Mouse (Mus musculus): Measurements from ENCODE around the gene Tcf7l2. TPM values are rescaled to one million over a fixed set of nuclear protein-coding genes. Genes with fewer than 3 reads are reported as not detected.

Gene Tcf7l2
- total RNA-seq, 2 experiments from 2014 or later, result 8.1 to 9.0 TPM

- TF ChIP-seq CTCF (IDR thresholded peaks at IDR 0.05), result peak; percentile 15
- H3K27ac ChIP-seq, result no peak overlapping the region
- no peak for DNase-seq (ENCODE audit: extremely low spot score in 1 of 2, low spot score in 2 of 2)
- H3K4me3 ChIP-seq, result no peak overlapping the region
- intact Hi-C loops (cut with DNase I), result no loop called here
Observed at GRCm38 (mm10) chr19:55857328-55857727, 115.7 kb downstream of the Tcf7l2 start.

- intact Hi-C loops (cut with DNase I), result no loop called here
- Histone ChIP-seq H3K27ac (no peak overlapping the region), H3K4me3 (no peak overlapping the region)
- no peak for TF ChIP-seq CTCF (IDR thresholded peaks at IDR 0.05)
- no peak for DNase-seq (ENCODE audit: extremely low spot score in 1 of 2, low spot score in 2 of 2)
Observed at GRCm38 (mm10) chr19:55860009-55860743, 118.6 kb downstream of the Tcf7l2 start.

DNA sequence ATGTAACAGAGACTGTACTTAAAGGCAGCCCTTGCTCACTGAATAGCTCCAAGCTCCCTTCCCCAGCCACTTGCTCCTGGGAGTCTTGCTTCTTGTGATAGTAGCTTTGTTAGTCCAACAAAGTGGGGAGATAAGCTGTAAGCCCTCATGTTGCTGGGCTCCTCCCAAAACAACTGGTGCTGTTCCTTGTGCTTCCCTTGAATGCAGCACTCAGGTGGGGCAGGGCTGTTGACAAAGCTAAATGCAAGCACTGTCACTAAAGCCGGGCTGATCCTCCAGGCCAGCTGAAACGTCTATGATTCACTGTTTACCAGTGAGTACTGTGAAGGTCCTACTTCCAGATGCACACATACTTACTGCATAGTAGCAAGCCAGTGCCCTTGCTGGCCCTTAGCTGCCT is 120.1 kb downstream of the Tcf7l2 start:
- no peak for TF ChIP-seq CTCF (IDR thresholded peaks at IDR 0.05)
- no peak for DNase-seq (ENCODE audit: extremely low spot score in 1 of 2, low spot score in 2 of 2)
- intact Hi-C loops (cut with DNase I), result no loop called here
- no peak overlapping the region for H3K4me3 ChIP-seq
- H3K27ac ChIP-seq, result no peak overlapping the region

DNA sequence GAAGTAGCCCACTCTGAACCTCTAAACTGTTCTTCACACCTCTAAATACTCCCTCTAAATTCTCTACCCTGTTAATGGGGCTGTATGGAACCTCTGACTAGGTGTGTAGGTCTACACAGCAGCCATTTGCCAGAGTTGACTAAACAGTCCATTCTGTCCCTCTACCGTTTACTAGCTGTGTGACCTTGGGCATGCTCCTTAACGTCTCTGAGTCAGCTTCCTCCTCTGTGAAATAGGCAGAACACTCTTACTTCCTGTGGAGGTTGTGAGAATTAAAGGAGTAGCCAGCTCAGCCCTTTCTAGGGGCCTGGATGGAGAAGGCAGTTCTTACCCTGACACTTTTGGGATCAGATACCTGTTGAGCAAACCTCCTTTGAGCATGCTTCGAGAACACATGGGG is 120.9 kb downstream of the Tcf7l2 start:
- Histone ChIP-seq H3K4me3 (no peak overlapping the region), H3K27ac (no peak overlapping the region)

GRCm38 (mm10) chr19:55865049-55865448 is 123.4 kb downstream of the Tcf7l2 start:
- no peak for DNase-seq (ENCODE audit: extremely low spot score in 1 of 2, low spot score in 2 of 2)
- H3K4me3 ChIP-seq, result no peak overlapping the region
- no peak for TF ChIP-seq CTCF (IDR thresholded peaks at IDR 0.05)
- intact Hi-C loops (cut with DNase I), result no loop called here
- H3K27ac ChIP-seq, result no peak overlapping the region

More for the DNA sequence above, 120.9 kb downstream of the Tcf7l2 start:
- no peak for DNase-seq (ENCODE audit: extremely low spot score in 1 of 2, low spot score in 2 of 2)
- intact Hi-C loops (cut with DNase I), result no loop called here
- TF ChIP-seq CTCF (IDR thresholded peaks at IDR 0.05), result no peak

- Histone ChIP-seq H3K27ac (no peak overlapping the region), H3K4me3 (no peak overlapping the region)
- TF ChIP-seq CTCF (IDR thresholded peaks at IDR 0.05), result no peak
- no peak for DNase-seq (ENCODE audit: extremely low spot score in 1 of 2, low spot score in 2 of 2)
- intact Hi-C loops (cut with DNase I), result no loop called here
Observed at GRCm38 (mm10) chr19:55865774-55866578, 124.4 kb downstream of the Tcf7l2 start.

DNA sequence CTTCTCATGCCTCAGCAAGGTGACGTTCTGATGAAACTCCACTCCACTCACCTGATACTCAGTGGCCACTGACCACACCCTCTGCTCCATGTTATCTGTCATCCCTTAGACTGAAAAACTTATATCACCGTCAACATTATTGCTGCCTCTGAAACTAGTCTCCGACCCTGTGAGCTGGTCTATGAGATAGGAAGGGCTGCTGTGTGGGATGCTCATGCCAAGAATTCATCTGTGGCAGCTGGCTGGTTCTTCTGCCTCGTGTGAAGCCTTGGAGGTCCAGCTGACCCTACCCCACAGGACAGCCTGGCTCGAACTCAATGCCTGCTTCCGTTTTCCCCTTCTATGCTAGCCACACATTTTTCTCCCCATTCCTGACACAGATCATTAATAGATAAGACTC is 125.6 kb downstream of the Tcf7l2 start:
- TF ChIP-seq CTCF (IDR thresholded peaks at IDR 0.05), result no peak
- intact Hi-C loops (cut with DNase I), result no loop called here
- Histone ChIP-seq H3K27ac (no peak overlapping the region), H3K4me3 (no peak overlapping the region)
- DNase-seq (ENCODE audit: extremely low spot score in 1 of 2, low spot score in 2 of 2), result no peak

DNA sequence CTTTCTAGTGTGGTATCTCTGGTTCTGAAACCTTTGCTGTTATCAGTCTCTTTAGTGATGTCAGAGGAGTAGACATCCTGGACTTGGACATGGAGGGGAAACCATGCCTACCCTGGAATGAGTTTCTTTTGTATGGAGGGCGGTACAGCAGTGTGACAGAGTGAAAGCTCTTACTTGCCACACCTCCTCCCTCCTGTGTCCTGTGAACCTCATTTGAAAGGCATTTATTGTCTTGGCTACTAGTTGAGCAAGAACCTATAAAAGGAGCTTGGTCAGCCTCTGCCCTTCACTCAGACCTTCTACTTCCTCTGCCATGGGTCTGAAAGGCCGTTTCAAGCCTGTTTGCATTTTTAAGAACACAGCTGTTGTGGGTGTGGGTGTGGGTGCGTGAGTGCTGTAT is 126.3 kb downstream of the Tcf7l2 start:
- no peak for DNase-seq (ENCODE audit: extremely low spot score in 1 of 2, low spot score in 2 of 2)
- H3K27ac ChIP-seq, result no peak overlapping the region
- H3K4me3 ChIP-seq, result no peak overlapping the region
- intact Hi-C loops (cut with DNase I), result no loop called here
- TF ChIP-seq CTCF (IDR thresholded peaks at IDR 0.05), result no peak

- no peak for DNase-seq (ENCODE audit: extremely low spot score in 1 of 2, low spot score in 2 of 2)
- no peak overlapping the region for H3K4me3 ChIP-seq
- intact Hi-C loops (cut with DNase I), result no loop called here
- no peak overlapping the region for H3K27ac ChIP-seq
- TF ChIP-seq CTCF (IDR thresholded peaks at IDR 0.05), result no peak
Observed at GRCm38 (mm10) chr19:55868597-55868996, 127.0 kb downstream of the Tcf7l2 start.

GRCm38 (mm10) chr19:55870825-55871224 is 129.2 kb downstream of the Tcf7l2 start:
- intact Hi-C loops (cut with DNase I), result loop anchor here (10.0 kb wide), 1 partner anchor 456 kb away; no protein-coding TSS in a partner anchor
- no peak for TF ChIP-seq CTCF (IDR thresholded peaks at IDR 0.05)

DNA sequence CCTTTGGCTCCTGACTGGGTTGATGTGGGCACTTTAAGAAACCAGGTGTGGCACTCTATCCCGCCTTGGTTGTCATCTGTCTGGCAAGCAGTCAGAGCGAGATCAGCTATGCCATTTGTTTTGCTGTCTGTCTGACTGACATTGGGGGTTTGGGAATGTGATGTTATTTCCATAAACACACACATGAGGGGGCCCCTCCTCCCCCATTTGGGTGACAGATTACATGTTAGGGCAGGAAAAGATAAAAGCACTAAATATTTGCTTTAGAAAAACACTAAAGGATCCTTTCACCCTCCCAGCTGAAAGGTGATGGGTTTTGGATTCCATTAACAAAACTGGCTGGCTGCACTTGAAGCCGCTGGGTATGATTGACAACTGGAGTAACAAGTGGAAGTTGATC is 129.9 kb downstream of the Tcf7l2 start:
- TF ChIP-seq CTCF (IDR thresholded peaks at IDR 0.05), result no peak
- no peak overlapping the region for H3K4me3 ChIP-seq
- H3K27ac ChIP-seq, result no peak overlapping the region
- intact Hi-C loops (cut with DNase I), result loop anchor here (10.0 kb wide), 1 partner anchor 457 kb away; no protein-coding TSS in a partner anchor
- DNase-seq (ENCODE audit: extremely low spot score in 1 of 2, low spot score in 2 of 2), result no peak

More at GRCm38 (mm10) chr19:55870825-55871224, 129.2 kb downstream of the Tcf7l2 start:
- H3K27ac ChIP-seq, result no peak overlapping the region
- no peak overlapping the region for H3K4me3 ChIP-seq
- no peak for DNase-seq (ENCODE audit: extremely low spot score in 1 of 2, low spot score in 2 of 2)

DNA sequence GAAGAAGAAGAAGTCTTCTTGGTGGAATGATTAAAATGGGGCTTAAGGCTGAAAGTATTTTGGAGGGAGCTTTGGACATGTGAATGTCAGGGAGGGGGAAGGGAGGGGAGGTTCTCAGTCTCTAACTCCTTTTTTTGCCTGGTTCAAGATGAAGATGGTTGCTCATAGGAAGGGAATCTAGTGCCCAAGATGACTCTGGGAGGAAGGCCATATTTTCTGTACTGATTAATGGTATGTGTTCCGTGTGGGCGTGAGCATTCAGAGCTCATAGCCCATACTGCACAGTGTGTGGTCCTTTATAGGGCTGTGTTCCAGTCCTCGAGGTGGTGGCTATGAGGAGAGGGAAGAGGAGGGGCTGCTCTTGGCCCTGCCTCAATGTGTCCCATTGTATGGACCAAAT is 131.6 kb downstream of the Tcf7l2 start:
- intact Hi-C loops (cut with DNase I), result loop anchor here (10.0 kb wide), 1 partner anchor 458 kb away; no protein-coding TSS in a partner anchor
- no peak for TF ChIP-seq CTCF (IDR thresholded peaks at IDR 0.05)
- no peak overlapping the region for H3K27ac ChIP-seq
- DNase-seq (ENCODE audit: extremely low spot score in 1 of 2, low spot score in 2 of 2), result no peak
- H3K4me3 ChIP-seq, result no peak overlapping the region
